Comparison of ENCODE assay signal across 25 mouse cellular contexts in genomic region chr4:26101881-26102459, GRCm38 (mm10).
DNase-seq lines count a peak whose midpoint lies in the region; ATAC-seq and TF ChIP-seq lines count a peak whose summit lies in the region.
"Had no signal": no experiment of that assay in that cellular context is flagged by ENCODE, and none has a peak within 500 bp of the region (broad histone marks: within the 10 kb centered on the region; RNA-seq: fewer than 3 reads in every experiment).

No protein-coding gene starts in this region.

- no peaks in the 10 kb centered on the region for H3K4me1 ChIP-seq in forebrain, postnatal 0 days (ENCODE audit: insufficient read depth)
- H3K4me1 ChIP-seq in forebrain, embryonic 15.5 days = no peaks in the 10 kb centered on the region
- H3K4me1 ChIP-seq in hindbrain, postnatal 0 days (ENCODE audit: insufficient read depth, low read length) = no peaks in the 10 kb centered on the region
- no peaks in the 10 kb centered on the region for H3K4me1 ChIP-seq in hindbrain, embryonic 10.5 days (replicated peaks)
- H3K4me1 ChIP-seq in neural tube, embryonic 15.5 days = no peaks in the 10 kb centered on the region
- H3K4me1 ChIP-seq: forebrain, embryonic 13.5 days; heart, embryonic 15.5 days; kidney, embryonic 15.5 days; midbrain, embryonic 15.5 days had no signal

- H3K9ac ChIP-seq in forebrain, postnatal 0 days = no peak overlapping the region
- H3K9ac ChIP-seq in forebrain, embryonic 15.5 days (replicated peaks) = no peak overlapping the region
- H3K9ac ChIP-seq in hindbrain, postnatal 0 days (replicated peaks; ENCODE audit: low read length) = no peak overlapping the region
- no peak overlapping the region for H3K9ac ChIP-seq in neural tube, embryonic 15.5 days (replicated peaks)
- H3K9ac ChIP-seq: forebrain, embryonic 13.5 days; heart, embryonic 15.5 days; kidney, embryonic 15.5 days; liver, embryonic 14.5 days; midbrain, embryonic 15.5 days had no signal

- TF ChIP-seq POLR2A in brain, embryonic 14.5 days (IDR thresholded peaks at IDR 0.05; ENCODE audit: borderline replicate concordance, extremely low read depth, insufficient read depth, insufficient read length, poor library complexity, severe bottlenecking) = no peak

- no peaks in the 10 kb centered on the region for H3K27me3 ChIP-seq in forebrain, postnatal 0 days (ENCODE audit: insufficient read depth, low read length)
- H3K27me3 ChIP-seq in forebrain, embryonic 15.5 days = no peaks in the 10 kb centered on the region
- no peaks in the 10 kb centered on the region for H3K27me3 ChIP-seq in hindbrain, postnatal 0 days (ENCODE audit: insufficient read depth, low read length)
- H3K27me3 ChIP-seq in hindbrain, embryonic 10.5 days (ENCODE audit: insufficient read depth, poor library complexity, severe bottlenecking) = no peaks in the 10 kb centered on the region
- H3K27me3 ChIP-seq in neural tube, embryonic 15.5 days (replicated peaks) = no peaks in the 10 kb centered on the region
- H3K27me3 ChIP-seq: forebrain, embryonic 13.5 days; heart, embryonic 15.5 days; kidney, embryonic 15.5 days; midbrain, embryonic 15.5 days; Patski had no signal

- no peak for TF ChIP-seq CTCF in forebrain, postnatal 0 days (IDR thresholded peaks at IDR 0.05; ENCODE audit: low read depth)
- TF ChIP-seq CTCF in hindbrain, postnatal 0 days (IDR thresholded peaks at IDR 0.05; ENCODE audit: low read depth) = no peak
- TF ChIP-seq CTCF in brain, embryonic 14.5 days (IDR thresholded peaks at IDR 0.05; ENCODE audit: borderline replicate concordance, extremely low read depth, insufficient read depth, insufficient read length) = no peak

- 70% methylated on average over 3 of the region's 3 CpGs for WGBS in forebrain, postnatal 0 days
- WGBS in forebrain, embryonic 15.5 days = 77% methylated on average over 3 of the region's 3 CpGs
- WGBS in hindbrain, postnatal 0 days = 84% methylated on average over 3 of the region's 3 CpGs
- WGBS in hindbrain, embryonic 10.5 days = 84% methylated on average over 3 of the region's 3 CpGs
- 79% methylated on average over 3 of the region's 3 CpGs for WGBS in neural tube, embryonic 15.5 days

- H3K36me3 ChIP-seq in forebrain, postnatal 0 days (ENCODE audit: insufficient read depth) = no peaks in the 10 kb centered on the region
- no peaks in the 10 kb centered on the region for H3K36me3 ChIP-seq in forebrain, embryonic 15.5 days
- H3K36me3 ChIP-seq in hindbrain, postnatal 0 days (ENCODE audit: insufficient read depth, low read length) = no peaks in the 10 kb centered on the region
- no peaks in the 10 kb centered on the region for H3K36me3 ChIP-seq in hindbrain, embryonic 10.5 days
- H3K36me3 ChIP-seq in neural tube, embryonic 15.5 days = no peaks in the 10 kb centered on the region
- H3K36me3 ChIP-seq: heart, embryonic 15.5 days; kidney, embryonic 15.5 days; midbrain, embryonic 15.5 days had no signal

- no peaks in the 10 kb centered on the region for H3K9me3 ChIP-seq in forebrain, postnatal 0 days (ENCODE audit: low read length)
- no peaks in the 10 kb centered on the region for H3K9me3 ChIP-seq in forebrain, embryonic 15.5 days
- H3K9me3 ChIP-seq in hindbrain, postnatal 0 days (ENCODE audit: low read length) = no peaks in the 10 kb centered on the region
- H3K9me3 ChIP-seq in hindbrain, embryonic 10.5 days = no peaks in the 10 kb centered on the region
- H3K9me3 ChIP-seq in neural tube, embryonic 15.5 days (replicated peaks) = no peaks in the 10 kb centered on the region
- H3K9me3 ChIP-seq: forebrain, embryonic 13.5 days; heart, embryonic 15.5 days; kidney, embryonic 15.5 days; midbrain, embryonic 15.5 days had no signal

- H3K27ac ChIP-seq in forebrain, postnatal 0 days (ENCODE audit: low read depth, low read length) = no peak overlapping the region
- H3K27ac ChIP-seq in forebrain, embryonic 15.5 days (replicated peaks) = no peak overlapping the region
- no peak overlapping the region for H3K27ac ChIP-seq in hindbrain, postnatal 0 days
- H3K27ac ChIP-seq in hindbrain, embryonic 10.5 days = no peak overlapping the region
- no peak overlapping the region for H3K27ac ChIP-seq in neural tube, embryonic 15.5 days (replicated peaks)
- H3K27ac ChIP-seq: forebrain, embryonic 13.5 days; heart, embryonic 15.5 days; kidney, embryonic 15.5 days; liver, embryonic 14.5 days; macrophage; midbrain, embryonic 15.5 days had no signal

- H3K4me2 ChIP-seq in forebrain, postnatal 0 days (ENCODE audit: low read depth) = no peak overlapping the region
- no peak overlapping the region for H3K4me2 ChIP-seq in forebrain, embryonic 15.5 days (replicated peaks)
- H3K4me2 ChIP-seq in hindbrain, postnatal 0 days (ENCODE audit: low read depth, low read length) = no peak overlapping the region
- H3K4me2 ChIP-seq in neural tube, embryonic 15.5 days = no peak overlapping the region
- H3K4me2 ChIP-seq: forebrain, embryonic 13.5 days; heart, embryonic 15.5 days; kidney, embryonic 15.5 days; midbrain, embryonic 15.5 days had no signal

- peak; percentile 1 for DNase-seq in forebrain, postnatal 0 days
- peak; percentile 4 for DNase-seq in hindbrain, postnatal 0 days (ENCODE audit: low spot score)
- DNase-seq in hindbrain, embryonic 10.5 days (ENCODE audit: low spot score) = no peak
- DNase-seq in brain, embryonic 14.5 days (ENCODE audit: low read depth) = peak; percentile 7
- no peak for DNase-seq in heart, postnatal 4 days
- DNase-seq: adrenal gland, postnatal 10 days; cerebellum, adult 11-12 months; cerebellum, adult 9-11 months; gastrocnemius, postnatal 10 days; kidney, adult 18-20 months; kidney, postnatal 25 days; liver; lung, adult 2 months; lung, postnatal 10 days; right cerebral cortex, postnatal 4 days had no signal

- H3K4me3 ChIP-seq in forebrain, postnatal 0 days (ENCODE audit: low read depth, low read length) = no peak overlapping the region
- H3K4me3 ChIP-seq in forebrain, embryonic 15.5 days = no peak overlapping the region
- no peak overlapping the region for H3K4me3 ChIP-seq in hindbrain, postnatal 0 days (ENCODE audit: low read length)
- H3K4me3 ChIP-seq in hindbrain, embryonic 10.5 days = no peak overlapping the region
- no peak overlapping the region for H3K4me3 ChIP-seq in neural tube, embryonic 15.5 days (replicated peaks)
- H3K4me3 ChIP-seq: forebrain, embryonic 13.5 days; heart, embryonic 15.5 days; kidney, embryonic 15.5 days; midbrain, embryonic 15.5 days; myocyte had no signal

- ATAC-seq in forebrain, postnatal 0 days = no peak
- no peak for ATAC-seq in forebrain, embryonic 15.5 days (replicated peaks)
- no peak for ATAC-seq in hindbrain, postnatal 0 days
- peak; percentile 83 for ATAC-seq in neural tube, embryonic 15.5 days (ENCODE audit: low FRiP score)
- ATAC-seq: forebrain, embryonic 13.5 days; midbrain, embryonic 15.5 days; Patski had no signal

Comparison
In these comparisons a context has a peak if more than half of its experiments do, and no peak if none do; other contexts are left out.
1. DNase-seq: peak in forebrain, postnatal 0 days (single experiment), hindbrain, postnatal 0 days (single experiment) and brain, embryonic 14.5 days (single experiment); none in hindbrain, embryonic 10.5 days (single experiment) and heart, postnatal 4 days (single experiment).